Mouse (Mus musculus) liver, embryonic 14.5 days (tissue): ENCODE measurements at regions not wholly inside any gene's neighbourhood (a gene's known extent, or its start where the extent isn't known, plus 50 kb on each side); places are given as distances from the start of the nearest gene placed in this dataset.

Experiments
- CTCF ChIP-seq: IDR thresholded peaks from 2 replicates; pipeline ENCODE4 v1.5.1; 2016; ENCODE audit warnings: antibody characterized with exemption, low read depth, control low read depth
- EP300 ChIP-seq: IDR thresholded peaks from 2 replicates; pipeline ENCODE4 v1.6.1; 2016; ENCODE audit warnings: antibody characterized with exemption, low read depth

GRCm38 (mm10) chr11:48599573-48600127 is 200.5 kb upstream of the Rack1 start:
- TF ChIP-seq EP300 (no peak), CTCF (no peak)
